Mouse (Mus musculus): ENCODE measurements around the gene Serpinb9c.
"Not testable (repeated sequence)": the region's sequence is repeated elsewhere in the genome, so short reads cannot be mapped to it uniquely, and the experiment has no call there.

Serpinb9c gene

GRCm38 (mm10) chr13:33159642-33160041, at the start of gene Serpinb9c:
Gene Serpinb9c (minus strand): TSS chr13:33159742.
- DNase-seq (ENCODE audit: low spot score): no peak

- no peak for DNase-seq (ENCODE audit: low spot score)
Observed at GRCm38 (mm10) chr13:33199740-33200139, 40.2 kb upstream of the Serpinb9c start.

- DNase-seq (ENCODE audit: low spot score): no peak
Observed at GRCm38 (mm10) chr13:33192659-33193058, 33.1 kb upstream of the Serpinb9c start, which contains the start of gene Serpinb9d. Gene Serpinb9d (plus strand): TSS chr13:33192959.

- not testable (repeated sequence) for DNase-seq (ENCODE audit: low spot score)
Observed at GRCm38 (mm10) chr13:33190486-33190885, 30.9 kb upstream of the Serpinb9c start.

- no peak for DNase-seq (ENCODE audit: low spot score)
Observed at GRCm38 (mm10) chr13:33141435-33141834, 18.1 kb downstream of the Serpinb9c start.

- DNase-seq (ENCODE audit: low spot score): no peak
Observed at GRCm38 (mm10) chr13:33137717-33138116, 21.8 kb downstream of the Serpinb9c start.

GRCm38 (mm10) chr13:33113054-33113453, 46.5 kb downstream of the Serpinb9c start:
- DNase-seq (ENCODE audit: low spot score): no peak

- no peak for DNase-seq (ENCODE audit: low spot score)
Observed at GRCm38 (mm10) chr13:33105626-33106025, 53.9 kb downstream of the Serpinb9c start.
